Mouse (Mus musculus) liver, adult (tissue): ENCODE data around the gene Emx1.

Experiments
- GATA4 ChIP-seq: IDR thresholded peaks from 2 replicates; pipeline ENCODE4 v1.6.1; 2014; ENCODE audit warnings: mild to moderate bottlenecking, low read length; ENCODE audit not compliant: insufficient replicate concordance

The Emx1 gene

DNA sequence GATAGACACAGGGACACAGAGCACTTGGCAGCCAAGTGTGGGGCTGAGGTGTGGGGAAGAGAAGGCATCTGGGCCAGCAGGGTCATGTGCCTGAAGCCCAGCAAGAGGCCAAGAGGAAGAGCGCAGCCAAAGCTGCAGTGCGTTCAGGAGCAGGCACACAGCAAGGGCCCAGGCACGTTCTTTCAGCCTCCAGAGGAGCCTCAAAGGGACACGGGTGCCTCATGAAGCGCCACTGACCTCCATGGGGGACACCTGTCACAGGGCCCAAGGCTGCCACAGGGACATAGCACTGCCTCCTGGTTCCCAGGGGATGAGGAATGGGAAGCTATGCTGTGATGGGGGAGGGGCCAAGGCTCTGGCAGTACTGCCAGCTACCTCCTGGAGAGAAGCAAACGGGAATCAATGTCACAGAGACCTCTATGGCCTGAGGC, 63.6 kb downstream of the Emx1 start:
- TF ChIP-seq GATA4: no peak

DNA sequence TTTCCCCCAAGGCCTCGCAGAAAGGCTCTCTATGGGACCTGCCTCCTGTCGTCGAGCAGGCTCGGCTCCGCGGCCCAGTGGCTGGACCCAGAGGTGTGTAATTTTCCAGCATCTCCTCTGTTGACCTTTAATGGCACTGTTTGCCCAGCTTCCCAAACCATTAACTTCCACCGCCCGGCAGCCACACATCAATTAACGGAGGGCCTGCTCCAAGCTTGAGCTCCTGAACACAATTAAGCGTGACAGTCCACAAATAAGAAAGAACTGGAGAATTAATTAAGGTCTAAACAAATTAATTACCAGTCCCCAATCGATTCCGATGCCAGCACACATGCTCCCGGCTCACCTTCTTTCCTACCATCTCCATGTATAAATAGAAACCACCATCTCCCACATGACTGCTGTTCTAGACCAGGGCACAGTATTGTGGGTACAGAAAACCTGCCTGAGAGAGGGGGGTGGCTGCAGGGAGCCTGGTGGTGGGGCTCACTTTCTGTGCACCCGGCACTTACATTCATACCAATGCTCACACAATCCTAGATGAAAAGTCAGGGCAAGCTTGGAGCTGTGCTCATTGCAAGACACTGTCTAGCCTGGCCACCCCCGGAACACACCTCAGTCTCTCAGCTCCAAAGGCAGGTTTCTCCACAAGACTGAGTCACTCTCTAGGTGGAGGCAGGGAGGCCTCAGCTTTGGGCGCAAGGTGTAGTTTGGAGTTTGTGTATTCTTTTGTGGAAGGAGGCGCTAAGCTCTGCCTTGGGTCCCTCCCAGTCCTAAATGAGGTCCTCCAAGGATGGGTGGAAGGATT, 65.2 kb downstream of the Emx1 start:
- TF ChIP-seq GATA4: no peak

DNA sequence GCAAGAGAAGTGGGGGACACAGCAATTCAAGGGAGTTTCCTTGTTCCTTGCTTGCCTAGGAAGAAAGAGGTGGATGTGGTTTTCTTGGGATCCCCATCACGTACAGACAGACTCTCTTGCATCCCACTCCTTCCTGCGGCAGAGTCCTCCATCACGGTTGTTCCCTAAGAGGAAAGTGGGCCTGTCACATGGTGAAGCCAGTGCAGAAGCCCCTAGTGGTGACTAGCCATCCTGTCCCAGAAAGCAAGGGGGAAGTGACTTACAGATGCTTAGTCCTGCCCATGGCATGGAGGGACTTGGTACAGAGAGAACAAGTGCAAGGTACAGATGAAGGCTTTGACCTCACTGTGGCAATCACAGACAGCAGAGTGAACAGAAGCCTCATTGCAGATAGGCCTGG, 66.0 kb downstream of the Emx1 start:
- no peak for TF ChIP-seq GATA4
